Mouse (Mus musculus): Measurements from ENCODE around the gene Fam122a. TPM values are rescaled to one million over a fixed set of nuclear protein-coding genes. Genes with fewer than 3 reads are reported as not detected.

The Fam122a gene
- polyA plus RNA-seq, 1 experiment from 2014 or later, result 50.0 TPM

GRCm38 (mm10) chr19:24452441-24452898, 24.7 kb downstream of the Fam122a start:
- H3K9ac ChIP-seq, result no peak overlapping the region
- peaks cover 4% of the 10 kb centered on the region for H3K4me1 ChIP-seq (replicated peaks)
- 0 out of 2 replicates have a peak overlapping the region, but pooled peaks have one; percentile 32 for H3K27ac ChIP-seq
- no peaks in the 10 kb centered on the region for H3K27me3 ChIP-seq (replicated peaks)
- H3K4me2 ChIP-seq (replicated peaks), result no peak overlapping the region
- no peaks in the 10 kb centered on the region for H3K36me3 ChIP-seq
- 21% methylated on average over 3 of the region's 3 CpGs for WGBS
- H3K4me3 ChIP-seq (replicated peaks), result no peak overlapping the region
- peak; percentile 46; the same call in 1 of the 2 replicates for ATAC-seq
- no peaks in the 10 kb centered on the region for H3K9me3 ChIP-seq

GRCm38 (mm10) chr19:24451626-24452025, 25.5 kb downstream of the Fam122a start:
- ATAC-seq, result no peak
- Histone ChIP-seq H3K4me3 (replicated peaks) (no peak overlapping the region), H3K9me3 (no peaks in the 10 kb centered on the region), H3K4me1 (replicated peaks) (peaks cover 4% of the 10 kb centered on the region), H3K9ac (no peak overlapping the region), H3K4me2 (replicated peaks) (no peak overlapping the region), H3K27me3 (replicated peaks) (no peaks in the 10 kb centered on the region), H3K36me3 (no peaks in the 10 kb centered on the region), H3K27ac (no peak overlapping the region)
- WGBS, result 82% methylated on average over 3 of the region's 3 CpGs

- no peaks in the 10 kb centered on the region for H3K27me3 ChIP-seq (replicated peaks)
- WGBS, result 89% methylated on average over 8 of the region's 8 CpGs
- H3K27ac ChIP-seq, result no peak overlapping the region
- no peaks in the 10 kb centered on the region for H3K9me3 ChIP-seq
- H3K36me3 ChIP-seq, result no peaks in the 10 kb centered on the region
- no peak overlapping the region for H3K4me2 ChIP-seq (replicated peaks)
- no peak overlapping the region for H3K9ac ChIP-seq
- no peak for ATAC-seq
- H3K4me3 ChIP-seq (replicated peaks), result no peak overlapping the region
- peaks cover 4% of the 10 kb centered on the region for H3K4me1 ChIP-seq (replicated peaks)
Measured at GRCm38 (mm10) chr19:24450740-24451139, 26.4 kb downstream of the Fam122a start.

DNA sequence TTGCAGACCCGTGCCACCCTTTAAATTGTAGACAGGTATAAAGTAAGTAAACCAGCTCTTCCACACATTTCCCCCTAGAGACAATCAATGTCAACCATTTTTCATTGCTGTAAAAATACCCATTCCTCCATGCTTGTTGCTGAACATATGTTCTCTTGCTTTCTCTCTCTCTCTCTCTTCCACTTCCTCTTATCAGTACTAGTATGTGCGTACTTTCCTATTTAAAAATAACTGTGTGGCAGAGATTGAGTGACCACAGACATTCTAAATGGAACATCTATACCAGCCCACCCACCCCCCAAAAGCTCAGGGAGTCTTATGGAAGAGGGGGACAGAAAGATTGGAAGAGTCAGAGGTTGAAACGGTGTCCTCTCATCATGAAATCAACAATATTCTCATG, 32.8 kb downstream of the Fam122a start:
- Histone ChIP-seq H3K27ac (no peak overlapping the region), H3K9me3 (no peaks in the 10 kb centered on the region), H3K4me3 (replicated peaks) (no peak overlapping the region), H3K36me3 (no peaks in the 10 kb centered on the region), H3K4me1 (replicated peaks) (no peaks in the 10 kb centered on the region), H3K9ac (no peak overlapping the region), H3K27me3 (replicated peaks) (no peaks in the 10 kb centered on the region), H3K4me2 (replicated peaks) (no peak overlapping the region)
- no peak for ATAC-seq
- WGBS, result 82% methylated on average over 3 of the region's 3 CpGs

GRCm38 (mm10) chr19:24439715-24440114, 37.4 kb downstream of the Fam122a start:
- Histone ChIP-seq H3K4me3 (replicated peaks) (no peak overlapping the region), H3K4me1 (replicated peaks) (no peaks in the 10 kb centered on the region), H3K27ac (no peak overlapping the region), H3K36me3 (no peaks in the 10 kb centered on the region), H3K9me3 (no peaks in the 10 kb centered on the region), H3K27me3 (replicated peaks) (no peaks in the 10 kb centered on the region), H3K9ac (no peak overlapping the region), H3K4me2 (replicated peaks) (no peak overlapping the region)
- no peak for ATAC-seq
- WGBS, result 79% methylated on average over 4 of the region's 4 CpGs

GRCm38 (mm10) chr19:24434291-24434690, 42.9 kb downstream of the Fam122a start:
- Histone ChIP-seq H3K4me2 (replicated peaks) (no peak overlapping the region), H3K9ac (no peak overlapping the region), H3K9me3 (no peaks in the 10 kb centered on the region), H3K4me1 (replicated peaks) (no peaks in the 10 kb centered on the region), H3K27me3 (replicated peaks) (no peaks in the 10 kb centered on the region), H3K4me3 (replicated peaks) (no peak overlapping the region), H3K27ac (no peak overlapping the region), H3K36me3 (no peaks in the 10 kb centered on the region)
- no peak for ATAC-seq
- 74% methylated on average over 6 of the region's 6 CpGs for WGBS

GRCm38 (mm10) chr19:24432447-24432846, 44.7 kb downstream of the Fam122a start:
- Histone ChIP-seq H3K4me2 (replicated peaks) (no peak overlapping the region), H3K27me3 (replicated peaks) (no peaks in the 10 kb centered on the region), H3K4me3 (replicated peaks) (no peak overlapping the region), H3K4me1 (replicated peaks) (no peaks in the 10 kb centered on the region), H3K9me3 (no peaks in the 10 kb centered on the region), H3K27ac (no peak overlapping the region), H3K36me3 (no peaks in the 10 kb centered on the region), H3K9ac (no peak overlapping the region)
- no peak for ATAC-seq
- 84% methylated on average over 5 of the region's 5 CpGs for WGBS

DNA sequence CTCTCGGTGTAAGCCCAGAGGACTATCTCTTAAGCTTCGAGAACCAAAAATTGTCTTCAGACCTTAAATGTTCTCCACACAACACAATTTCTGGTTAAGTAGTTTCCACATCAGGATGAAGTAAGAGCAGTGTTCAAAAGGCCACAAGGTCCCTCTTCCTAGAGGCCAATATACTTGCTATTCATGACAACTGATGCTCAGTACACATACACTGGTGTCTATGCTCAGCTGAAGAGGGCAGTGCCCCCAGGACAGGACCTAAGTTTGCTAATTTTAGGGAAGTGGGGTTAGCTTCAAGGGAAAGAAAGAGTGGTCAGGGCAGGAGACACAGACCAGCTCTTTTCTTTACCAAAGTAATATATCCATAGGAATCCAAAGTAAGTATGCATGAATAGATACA, 45.8 kb downstream of the Fam122a start:
- Histone ChIP-seq H3K4me1 (replicated peaks) (no peaks in the 10 kb centered on the region), H3K27me3 (replicated peaks) (no peaks in the 10 kb centered on the region), H3K4me2 (replicated peaks) (no peak overlapping the region), H3K36me3 (no peaks in the 10 kb centered on the region), H3K27ac (no peak overlapping the region), H3K9ac (no peak overlapping the region), H3K9me3 (no peaks in the 10 kb centered on the region), H3K4me3 (replicated peaks) (no peak overlapping the region)
- 86% methylated on average over 2 of the region's 2 CpGs for WGBS
- no peak for ATAC-seq

- no peaks in the 10 kb centered on the region for H3K4me1 ChIP-seq (replicated peaks)
- no peak overlapping the region for H3K4me2 ChIP-seq (replicated peaks)
- no peak overlapping the region for H3K4me3 ChIP-seq (replicated peaks)
- no peak overlapping the region for H3K27ac ChIP-seq
- no peaks in the 10 kb centered on the region for H3K36me3 ChIP-seq
- no peaks in the 10 kb centered on the region for H3K9me3 ChIP-seq
- no peaks in the 10 kb centered on the region for H3K27me3 ChIP-seq (replicated peaks)
- H3K9ac ChIP-seq, result no peak overlapping the region
- WGBS, result 93% methylated on average over 3 of the region's 3 CpGs
- no peak for ATAC-seq
Measured at GRCm38 (mm10) chr19:24428011-24428410, 49.1 kb downstream of the Fam122a start.

DNA sequence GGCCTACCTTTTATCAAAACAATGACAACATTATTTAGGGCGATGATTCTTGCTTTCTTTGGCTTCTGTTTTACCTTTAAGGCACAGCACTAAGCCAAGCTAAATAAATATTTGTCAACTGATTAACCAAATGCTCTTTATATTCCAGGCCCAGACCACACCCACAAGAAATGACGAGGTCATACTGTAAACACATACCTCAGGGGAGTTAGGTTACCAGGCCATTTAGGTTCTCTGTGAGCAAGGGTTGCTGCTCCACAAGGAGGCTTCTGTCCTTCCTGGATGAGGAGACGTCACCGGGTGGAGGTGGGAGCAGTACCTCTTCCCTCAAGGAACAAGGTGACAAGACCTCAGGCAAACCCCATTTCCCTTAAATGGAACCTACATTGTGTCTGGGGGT, 49.9 kb downstream of the Fam122a start:
- no peak overlapping the region for H3K27ac ChIP-seq
- peak; percentile 53; the same call in 1 of the 2 replicates for ATAC-seq
- H3K4me1 ChIP-seq (replicated peaks), result no peaks in the 10 kb centered on the region
- WGBS, result 46% methylated on average over 4 of the region's 4 CpGs
- no peaks in the 10 kb centered on the region for H3K27me3 ChIP-seq (replicated peaks)
- no peak overlapping the region for H3K9ac ChIP-seq
- H3K36me3 ChIP-seq, result no peaks in the 10 kb centered on the region
- no peak overlapping the region for H3K4me3 ChIP-seq (replicated peaks)
- no peaks in the 10 kb centered on the region for H3K9me3 ChIP-seq
- no peak overlapping the region for H3K4me2 ChIP-seq (replicated peaks)

DNA sequence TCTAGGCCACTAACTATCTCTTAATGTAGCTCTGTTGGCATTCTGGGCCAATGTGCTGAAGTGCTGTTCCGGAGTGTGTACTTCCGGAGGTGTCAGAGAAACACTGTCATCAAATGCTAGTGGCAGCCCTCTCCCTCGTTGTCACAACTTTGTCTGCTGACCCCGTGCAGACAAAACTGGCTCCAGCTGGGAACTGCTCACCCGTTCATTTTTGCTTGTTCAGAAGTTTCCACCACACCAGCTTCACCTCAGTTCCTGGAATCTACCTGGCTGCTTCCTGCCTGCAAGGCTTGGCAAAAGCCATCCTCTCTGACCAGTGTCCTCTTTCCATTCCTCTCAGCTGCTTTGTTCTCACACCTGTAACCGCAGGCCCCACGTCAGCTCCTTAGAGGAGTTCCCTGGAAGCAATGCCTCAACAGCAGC, 50.4 kb downstream of the Fam122a start:
- no peak overlapping the region for H3K27ac ChIP-seq
- WGBS, result 83% methylated on average over 7 of the region's 7 CpGs
- ATAC-seq, result no peak

More for the DNA sequence above, 50.4 kb downstream of the Fam122a start:
- Histone ChIP-seq H3K9me3 (no peaks in the 10 kb centered on the region), H3K9ac (no peak overlapping the region), H3K4me2 (replicated peaks) (no peak overlapping the region), H3K4me3 (replicated peaks) (no peak overlapping the region), H3K27me3 (replicated peaks) (no peaks in the 10 kb centered on the region), H3K4me1 (replicated peaks) (no peaks in the 10 kb centered on the region), H3K36me3 (no peaks in the 10 kb centered on the region)
